Mouse (Mus musculus) midbrain, embryonic 16.5 days (tissue): ENCODE results near the gene Hist1h1t. TPM values are rescaled to one million over a fixed set of nuclear protein-coding genes. Genes with fewer than 3 reads are reported as not detected.
"Not testable (repeated sequence)": the region's sequence is repeated elsewhere in the genome, so short reads cannot be mapped to it uniquely, and the experiment has no call there.

Source experiments
- ATAC-seq: fragments of 200-750 bp; cut with Nextera tagmentation; 2 replicates; pipeline ENCODE4 v1.8.0; 2017; ENCODE audit warnings: moderate TSS enrichment
- H3K27ac ChIP-seq: fragments of 300-500 bp; sonication (generic); 2 replicates; pipeline ENCODE4 v1.5.1; 2014; ENCODE audit warnings: mild to moderate bottlenecking, low read length, mixed read lengths
- H3K27me3 ChIP-seq: fragments of 300-500 bp; sonication (generic); 2 replicates; pipeline ENCODE4 v1.6.1; 2014; ENCODE audit warnings: low read depth, low read length, mixed read lengths; ENCODE audit not compliant: control insufficient read depth, insufficient read depth
- H3K36me3 ChIP-seq: fragments of 300-500 bp; sonication (generic); 2 replicates; pipeline ENCODE4 v1.6.1; 2014; ENCODE audit warnings: mild to moderate bottlenecking, low read length, moderate library complexity, mixed read lengths; ENCODE audit not compliant: control insufficient read depth, insufficient read depth
- H3K4me1 ChIP-seq: fragments of 300-500 bp; sonication (generic); 2 replicates; pipeline ENCODE4 v1.6.1; 2014; ENCODE audit warnings: mild to moderate bottlenecking, low read length, mixed read lengths; ENCODE audit not compliant: control insufficient read depth, insufficient read depth
- H3K4me2 ChIP-seq: fragments of 300-500 bp; sonication (generic); 2 replicates; pipeline ENCODE4 v1.6.1; 2014; ENCODE audit warnings: mild to moderate bottlenecking, low read length, mixed read lengths
- H3K4me3 ChIP-seq: fragments of 300-500 bp; sonication (generic); 2 replicates; pipeline ENCODE4 v1.5.1; 2014; ENCODE audit warnings: low read depth, mild to moderate bottlenecking, low read length, moderate library complexity, mixed read lengths
- H3K9ac ChIP-seq: fragments of 300-500 bp; sonication (generic); 2 replicates; pipeline ENCODE4 v1.6.1; 2014; ENCODE audit warnings: low read depth, low read length, mixed read lengths
- H3K9me3 ChIP-seq: fragments of 300-500 bp; sonication (generic); replicated peaks from 2 replicates; pipeline ENCODE4 v1.6.1; 2014; ENCODE audit warnings: mild to moderate bottlenecking, low read length, mixed read lengths; ENCODE audit not compliant: control insufficient read depth, poor library complexity, severe bottlenecking
- WGBS: fragments of 180-500 bp; shearing (Covaris S2); extraction: QIAGEN DNeasy Blood & Tissue Kit; methylation state at CpG from one replicate; pipeline ENCODE4 v1.1.7; 2014; 5-methylcytosine and 5-hydroxymethylcytosine counted together
- polyA plus RNA-seq: library from polyadenylated mRNA; unstranded; fragments of >200 nt; fragmentation: Nextera tagmentation; extraction: Ambion mirVana; gene quantifications from 2 replicates; pipeline ENCODE4 v1.2.1, GENCODE M21; 2015

Gene Hist1h1t
- not detected in 2 replicates for polyA plus RNA-seq

- 48% methylated on average over 12 of the region's 13 CpGs for WGBS
- Histone ChIP-seq H3K4me2 (no peak within 1 kb of the TSS), H3K4me1 (peaks cover 11% of the 10 kb centered on the region), H3K27me3 (no peaks in the 10 kb centered on the region), H3K4me3 (no peak within 1 kb of the TSS), H3K9ac (no peak within 1 kb of the TSS), H3K9me3 (no peaks in the 10 kb centered on the region), H3K36me3 (no peaks in the 10 kb centered on the region), H3K27ac (no peak within 1 kb of the TSS)
- ATAC-seq = no peak
Observed at GRCm38 (mm10) chr13:23695514-23695913, at the start of gene Hist1h1t. Gene Hist1h1t (plus strand): TSS chr13:23695814.

- H3K4me1 ChIP-seq = no peaks in the 10 kb centered on the region
- no peak overlapping the region for H3K4me3 ChIP-seq
- no peaks in the 10 kb centered on the region for H3K9me3 ChIP-seq
- no peak overlapping the region for H3K9ac ChIP-seq
- H3K4me2 ChIP-seq = no peak overlapping the region
- 74% methylated on average over 6 of the region's 6 CpGs for WGBS
- no peaks in the 10 kb centered on the region for H3K36me3 ChIP-seq
- ATAC-seq = no peak
- H3K27ac ChIP-seq = no peak overlapping the region
- no peaks in the 10 kb centered on the region for H3K27me3 ChIP-seq
Observed at GRCm38 (mm10) chr13:23659636-23660366, 35.8 kb upstream of the Hist1h1t start.

GRCm38 (mm10) chr13:23662536-23662935 is 33.1 kb upstream of the Hist1h1t start:
- no peaks in the 10 kb centered on the region for H3K4me1 ChIP-seq
- 72% methylated on average over 3 of the region's 3 CpGs for WGBS
- no peak for ATAC-seq

GRCm38 (mm10) chr13:23681990-23682582 is 13.5 kb upstream of the Hist1h1t start:
- 92% methylated on average over 6 of the region's 6 CpGs for WGBS
- Histone ChIP-seq H3K27ac (no peak overlapping the region), H3K4me3 (no peak overlapping the region), H3K9me3 (no peaks in the 10 kb centered on the region), H3K4me1 (peaks cover 20% of the 10 kb centered on the region), H3K36me3 (no peaks in the 10 kb centered on the region), H3K27me3 (no peaks in the 10 kb centered on the region), H3K9ac (no peak overlapping the region), H3K4me2 (no peak overlapping the region)
- no peak for ATAC-seq

More at GRCm38 (mm10) chr13:23662536-23662935, 33.1 kb upstream of the Hist1h1t start:
- H3K4me2 ChIP-seq = no peak overlapping the region
- H3K4me3 ChIP-seq = no peak overlapping the region
- H3K36me3 ChIP-seq = no peaks in the 10 kb centered on the region
- H3K9me3 ChIP-seq = no peaks in the 10 kb centered on the region
- no peak overlapping the region for H3K9ac ChIP-seq
- H3K27ac ChIP-seq = no peak overlapping the region
- no peaks in the 10 kb centered on the region for H3K27me3 ChIP-seq

- no peak for ATAC-seq
- WGBS = 45% methylated on average over 1 of the region's 1 CpGs
- H3K9me3 ChIP-seq = no peaks in the 10 kb centered on the region
- peak overlapping the region; percentile 42; the same call in 1 of the 2 replicates for H3K4me3 ChIP-seq
- H3K4me1 ChIP-seq = peaks cover 20% of the 10 kb centered on the region
- H3K27me3 ChIP-seq = no peaks in the 10 kb centered on the region
- H3K4me2 ChIP-seq = peak overlapping the region; percentile 72
- peak overlapping the region; percentile 73; the same call in 1 of the 2 replicates for H3K27ac ChIP-seq
- H3K36me3 ChIP-seq = no peaks in the 10 kb centered on the region
- 0 out of 2 replicates have a peak overlapping the region, but pooled peaks have one; percentile 25 for H3K9ac ChIP-seq
Observed at GRCm38 (mm10) chr13:23682623-23682946, 13.0 kb upstream of the Hist1h1t start.

GRCm38 (mm10) chr13:23682947-23683754 is 12.5 kb upstream of the Hist1h1t start:
- peak overlapping the region; percentile 53; the same call in 1 of the 2 replicates for H3K9ac ChIP-seq
- H3K4me3 ChIP-seq = peak overlapping the region; percentile 42
- H3K36me3 ChIP-seq, H3K9me3 ChIP-seq, H3K27me3 ChIP-seq: not testable (repeated sequence)
- H3K4me1 ChIP-seq = peaks cover 20% of the 10 kb centered on the region
- peak; percentile 69 for ATAC-seq
- H3K4me2 ChIP-seq = peak overlapping the region; percentile 72
- WGBS = 12% methylated on average over 12 of the region's 30 CpGs
- H3K27ac ChIP-seq = peak overlapping the region; percentile 86

- WGBS = 1% methylated on average over 23 of the region's 32 CpGs
- no peaks in the 10 kb centered on the region for H3K9me3 ChIP-seq
Observed at GRCm38 (mm10) chr13:23683755-23684281, 11.8 kb upstream of the Hist1h1t start, which contains the start of the genes Hist1h2ac and Hist1h2bc. Gene Hist1h2ac (minus strand): TSS chr13:23683948. Gene Hist1h2bc (plus strand): TSS chr13:23684199.

GRCm38 (mm10) chr13:23684295-23684945 is 11.2 kb upstream of the Hist1h1t start:
- 0% methylated on average over 11 of the region's 37 CpGs for WGBS
- peaks cover 20% of the 10 kb centered on the region for H3K4me1 ChIP-seq
- ATAC-seq = peak; percentile 49
- H3K27ac ChIP-seq = peak overlapping the region; percentile 92
- H3K36me3 ChIP-seq, H3K27me3 ChIP-seq, H3K9me3 ChIP-seq: not testable (repeated sequence)
- peak overlapping the region; percentile 70 for H3K9ac ChIP-seq
- H3K4me2 ChIP-seq = peak overlapping the region; percentile 84
- peak overlapping the region; percentile 52 for H3K4me3 ChIP-seq

More at GRCm38 (mm10) chr13:23683755-23684281, 11.8 kb upstream of the Hist1h1t start, which contains the start of the genes Hist1h2ac and Hist1h2bc:
- no peaks in the 10 kb centered on the region for H3K36me3 ChIP-seq
- H3K4me1 ChIP-seq = peaks cover 20% of the 10 kb centered on the region
- H3K4me3 ChIP-seq = peak within 1 kb of the TSS; percentile 52
- H3K27ac ChIP-seq = peak within 1 kb of the TSS; percentile 92
- ATAC-seq = peak; percentile 100
- H3K4me2 ChIP-seq = peak within 1 kb of the TSS; percentile 84
- no peaks in the 10 kb centered on the region for H3K27me3 ChIP-seq
- peak within 1 kb of the TSS; percentile 70 for H3K9ac ChIP-seq
